Mouse (Mus musculus): ENCODE measurements around the gene Arl14ep.
A peak's percentile ranks its signal among the peaks of the same experiment; 100 is the strongest.
"Not testable (repeated sequence)": the region's sequence is repeated elsewhere in the genome, so short reads cannot be mapped to it uniquely, and the experiment has no call there.

Gene Arl14ep

GRCm38 (mm10) chr2:106973959-106974639 is at the start of gene Arl14ep:
TSS of gene Arl14ep (minus strand) at chr2:106974424.
- DNase-seq, result peak; percentile 88

GRCm38 (mm10) chr2:107022713-107023112 is 48.5 kb upstream of the Arl14ep start:
- DNase-seq, result no peak

GRCm38 (mm10) chr2:107019331-107019730 is 45.1 kb upstream of the Arl14ep start:
- no peak for DNase-seq

- no peak for DNase-seq
Observed at GRCm38 (mm10) chr2:107013161-107013560, 38.9 kb upstream of the Arl14ep start.

GRCm38 (mm10) chr2:107012318-107012717 is 38.1 kb upstream of the Arl14ep start:
- DNase-seq, result no peak

- no peak for DNase-seq
Observed at GRCm38 (mm10) chr2:107010160-107010559, 35.9 kb upstream of the Arl14ep start.

GRCm38 (mm10) chr2:107006378-107006777 is 32.2 kb upstream of the Arl14ep start:
- DNase-seq, result no peak

- not testable (repeated sequence) for DNase-seq
Observed at GRCm38 (mm10) chr2:107005876-107006275, 31.7 kb upstream of the Arl14ep start.

- no peak for DNase-seq
Observed at GRCm38 (mm10) chr2:106991261-106991660, 17.0 kb upstream of the Arl14ep start.

GRCm38 (mm10) chr2:106984945-106985344 is 10.7 kb upstream of the Arl14ep start:
- no peak for DNase-seq

- DNase-seq, result no peak
Observed at GRCm38 (mm10) chr2:106982503-106982902, 8.3 kb upstream of the Arl14ep start.

GRCm38 (mm10) chr2:106976472-106976871 is 2.2 kb upstream of the Arl14ep start:
- no peak for DNase-seq

GRCm38 (mm10) chr2:106973332-106973958 is 779 bp downstream of the Arl14ep start:
- no peak for DNase-seq

GRCm38 (mm10) chr2:106972851-106973250 is 1.4 kb downstream of the Arl14ep start:
- DNase-seq, result no peak

GRCm38 (mm10) chr2:106970971-106971370 is 3.3 kb downstream of the Arl14ep start:
- DNase-seq, result no peak

GRCm38 (mm10) chr2:106968320-106968719 is 5.9 kb downstream of the Arl14ep start:
- no peak for DNase-seq

- no peak for DNase-seq
Observed at GRCm38 (mm10) chr2:106963560-106963959, 10.7 kb downstream of the Arl14ep start.

- no peak for DNase-seq
Observed at GRCm38 (mm10) chr2:106961650-106962049, 12.6 kb downstream of the Arl14ep start.

GRCm38 (mm10) chr2:106961066-106961465 is 13.2 kb downstream of the Arl14ep start:
- no peak for DNase-seq

- no peak for DNase-seq
Observed at GRCm38 (mm10) chr2:106960237-106960636, 14.0 kb downstream of the Arl14ep start.

- no peak for DNase-seq
Observed at GRCm38 (mm10) chr2:106959380-106959779, 14.8 kb downstream of the Arl14ep start.

GRCm38 (mm10) chr2:106958916-106959315 is 15.3 kb downstream of the Arl14ep start:
- peak; percentile 56 for DNase-seq

- DNase-seq, result no peak
Observed at GRCm38 (mm10) chr2:106956146-106956545, 18.1 kb downstream of the Arl14ep start.

GRCm38 (mm10) chr2:106955621-106956020 is 18.6 kb downstream of the Arl14ep start:
- peak; percentile 51 for DNase-seq

- DNase-seq, result no peak
Observed at GRCm38 (mm10) chr2:106954975-106955374, 19.2 kb downstream of the Arl14ep start.
